Mouse (Mus musculus) T-helper 1 cell (primary cell): ENCODE measurements around the gene Gfpt1.
"Not testable (repeated sequence)": the region's sequence is repeated elsewhere in the genome, so short reads cannot be mapped to it uniquely, and the experiment has no call there.

Source experiments
- in situ Hi-C: fragments of 300-600 bp; cut with MboI, MseI; formaldehyde crosslinking; loops from one replicate; pipeline ENCODE4 v1.15.1; 2025; ENCODE audit warnings: high pct_unique_total_duplicates

The Gfpt1 gene

GRCm38 (mm10) chr6:87041431-87041830 is 1.2 kb upstream of the Gfpt1 start:
- in situ Hi-C loops = no loop called here

DNA sequence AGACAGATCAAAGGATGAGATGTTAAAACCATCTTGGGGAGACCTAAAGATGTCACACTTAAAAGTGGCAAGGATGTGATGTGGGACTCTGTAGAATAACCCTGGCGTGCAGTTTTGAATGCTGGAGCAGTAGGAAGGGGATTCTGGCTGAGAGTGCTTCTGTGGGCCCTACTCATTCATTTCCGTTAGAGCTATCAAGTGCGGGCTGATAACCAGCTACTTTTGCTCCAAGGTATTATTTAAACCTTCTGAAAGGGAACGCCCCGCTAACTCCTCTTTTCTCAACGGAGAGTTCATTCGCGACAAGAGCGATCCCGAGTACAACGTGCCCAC is 676 bp upstream of the Gfpt1 start:
- in situ Hi-C loops = no loop called here

- in situ Hi-C loops = no loop called here
Observed at GRCm38 (mm10) chr6:87043131-87043516, 478 bp downstream of the Gfpt1 start.

GRCm38 (mm10) chr6:87044895-87045294 is 2.2 kb downstream of the Gfpt1 start:
- in situ Hi-C loops = no loop called here

DNA sequence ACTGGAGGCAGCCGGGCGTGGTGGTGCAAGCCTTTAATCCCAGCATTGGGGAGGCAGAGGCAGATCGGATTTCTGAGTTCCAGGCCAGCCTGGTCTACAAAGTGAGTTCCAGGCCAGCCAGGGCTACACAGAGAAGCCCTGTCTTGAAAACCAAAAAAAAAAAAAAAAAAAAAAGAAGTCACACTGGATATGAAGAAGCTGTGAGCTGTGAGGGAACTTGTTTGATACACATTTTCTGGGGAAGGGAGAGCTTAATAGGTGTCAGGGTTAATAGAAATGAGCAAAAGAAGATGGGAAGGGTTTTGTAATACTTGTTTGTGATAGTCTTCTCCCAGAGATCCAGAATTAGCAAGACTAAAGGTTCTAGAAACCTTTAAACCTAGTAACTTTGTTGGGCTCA is 2.9 kb downstream of the Gfpt1 start:
- in situ Hi-C loops = no loop called here

DNA sequence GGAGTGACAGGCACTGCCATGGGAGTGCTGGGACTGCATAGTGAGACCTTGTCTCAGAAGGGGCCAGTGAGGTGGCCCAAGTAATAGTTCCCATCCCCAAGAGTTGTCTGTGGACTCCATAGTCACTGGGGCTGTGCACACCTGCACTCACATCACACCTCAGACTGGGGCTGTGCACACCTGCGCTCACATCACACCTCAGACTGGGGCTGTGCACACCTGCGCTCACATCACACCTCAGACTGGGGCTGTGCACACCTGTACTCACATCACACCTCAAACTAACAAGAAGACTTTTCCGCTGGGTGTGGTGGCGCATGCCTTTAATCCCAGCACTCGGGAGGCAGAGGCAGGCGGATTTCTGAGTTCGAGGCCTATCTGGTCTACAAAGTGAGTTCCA is 6.1 kb downstream of the Gfpt1 start:
- in situ Hi-C loops = not testable (repeated sequence)

DNA sequence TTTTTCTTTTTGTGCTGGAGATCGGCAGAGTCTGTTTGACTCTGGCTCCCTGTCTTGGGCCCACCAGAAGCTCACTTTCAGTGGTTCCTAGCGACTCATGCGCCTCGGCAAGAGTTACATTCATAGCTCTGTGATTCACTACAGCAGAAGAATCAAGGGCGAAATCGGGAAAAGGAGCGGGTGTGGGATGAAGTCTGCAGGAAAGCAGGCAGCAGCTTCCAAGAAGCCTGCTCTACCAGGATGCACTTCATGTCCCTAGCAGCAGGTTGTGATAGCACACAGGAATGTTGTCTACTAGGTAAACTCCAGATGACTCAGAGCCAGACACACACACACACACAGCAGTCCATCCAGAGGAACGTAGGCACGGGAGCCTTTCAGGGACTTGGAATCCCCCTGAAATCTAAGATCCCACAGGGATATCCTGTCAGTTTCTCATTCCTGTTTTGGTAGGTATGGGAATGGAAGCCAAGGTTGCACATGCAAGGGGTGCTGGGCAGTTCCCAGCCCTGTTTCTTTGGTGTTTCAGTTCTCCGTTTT is 9.3 kb downstream of the Gfpt1 start:
- in situ Hi-C loops = no loop called here

GRCm38 (mm10) chr6:87054193-87054592 is 11.5 kb downstream of the Gfpt1 start:
- in situ Hi-C loops = no loop called here

DNA sequence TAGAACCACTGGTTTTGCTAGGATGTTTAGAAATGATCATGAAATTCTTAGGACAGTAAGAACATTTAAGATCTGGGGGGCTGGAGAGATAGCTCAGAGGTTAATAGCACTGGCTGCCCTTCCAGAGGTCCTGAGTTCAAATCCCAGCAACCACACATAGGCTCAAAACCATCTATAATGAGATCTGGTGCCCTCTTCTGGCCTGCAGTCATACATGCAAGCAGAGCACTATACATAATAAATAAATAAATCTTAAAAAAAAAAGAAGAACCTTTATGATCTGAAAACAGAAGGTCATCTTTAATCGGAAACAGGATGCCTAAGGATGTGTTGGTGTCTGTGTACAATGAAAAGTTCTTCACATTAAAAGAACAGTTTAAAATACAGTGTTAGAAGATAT is 17.1 kb downstream of the Gfpt1 start:
- in situ Hi-C loops = no loop called here

GRCm38 (mm10) chr6:87063586-87063985 is 20.9 kb downstream of the Gfpt1 start:
- in situ Hi-C loops = no loop called here

- in situ Hi-C loops = no loop called here
Observed at GRCm38 (mm10) chr6:87068209-87068608, 25.6 kb downstream of the Gfpt1 start.

- in situ Hi-C loops = no loop called here
Observed at GRCm38 (mm10) chr6:87069195-87069900, 26.7 kb downstream of the Gfpt1 start.

- in situ Hi-C loops = no loop called here
Observed at GRCm38 (mm10) chr6:87070641-87071040, 28.0 kb downstream of the Gfpt1 start.

- in situ Hi-C loops = no loop called here
Observed at GRCm38 (mm10) chr6:87072759-87073158, 30.1 kb downstream of the Gfpt1 start.

DNA sequence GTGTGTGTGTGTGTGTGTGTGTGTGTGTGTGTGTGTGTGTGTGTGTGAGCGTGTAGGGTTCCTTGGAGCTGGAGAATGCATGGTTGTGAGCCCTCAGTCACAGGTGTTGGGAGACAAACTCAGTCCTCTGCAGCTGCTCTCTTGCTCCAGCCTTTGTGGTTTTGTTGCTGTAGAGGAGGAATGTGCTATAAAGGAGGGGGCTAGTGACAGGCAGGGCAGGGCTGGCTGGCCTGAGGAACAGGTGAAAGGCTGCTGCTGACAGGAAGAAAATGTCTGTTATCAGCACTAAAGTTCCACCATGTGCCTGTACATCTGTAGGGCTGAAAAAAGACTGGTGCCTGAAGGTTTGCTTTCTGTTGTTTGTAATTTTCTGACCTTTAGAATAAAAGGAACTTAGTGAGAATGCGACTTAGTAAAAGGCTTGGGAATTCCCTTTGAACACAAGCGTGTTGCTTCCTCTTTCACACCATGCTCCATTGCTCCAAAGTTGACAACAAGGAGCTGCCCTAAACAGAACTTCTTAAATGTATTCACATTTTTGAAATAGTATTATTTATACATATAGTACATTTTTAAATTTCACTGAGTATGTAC is 32.5 kb downstream of the Gfpt1 start:
- in situ Hi-C loops = no loop called here

DNA sequence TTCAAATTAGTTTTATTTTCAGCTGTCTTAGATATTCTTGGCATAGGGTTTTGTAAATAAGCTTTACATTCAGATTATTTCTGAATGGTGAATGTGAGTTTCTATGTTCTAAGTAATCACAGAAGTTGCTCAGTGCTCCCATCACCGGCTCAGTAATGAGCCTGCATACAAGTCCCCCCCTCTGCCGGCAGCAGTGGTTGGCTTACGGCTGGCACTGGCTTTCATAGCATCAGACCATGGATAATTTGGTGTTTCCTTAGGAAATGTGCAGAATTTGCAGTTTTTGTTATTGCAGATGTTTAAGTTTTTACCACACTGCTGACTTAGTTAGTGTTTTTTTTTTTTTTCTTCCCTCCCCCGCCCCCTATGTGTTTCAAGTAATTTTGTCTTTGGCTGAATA is 36.8 kb downstream of the Gfpt1 start:
- in situ Hi-C loops = no loop called here

DNA sequence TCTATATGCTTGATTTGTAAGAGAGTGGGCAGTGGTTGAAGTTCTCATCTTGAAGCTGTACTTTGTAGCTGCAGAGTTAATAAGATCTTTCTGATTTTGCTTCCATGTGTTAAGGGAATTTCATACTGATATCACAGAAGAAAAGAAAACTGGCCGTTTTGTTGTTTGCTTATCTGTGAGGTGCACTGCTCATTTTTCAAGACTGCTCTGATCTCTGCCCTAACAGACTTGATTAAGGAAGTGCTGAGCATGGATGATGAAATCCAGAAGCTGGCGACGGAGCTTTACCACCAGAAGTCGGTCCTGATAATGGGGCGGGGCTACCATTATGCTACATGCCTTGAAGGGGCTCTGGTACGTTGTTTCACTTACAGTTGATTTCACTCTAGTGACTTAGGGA is 42.4 kb downstream of the Gfpt1 start:
- in situ Hi-C loops = no loop called here

DNA sequence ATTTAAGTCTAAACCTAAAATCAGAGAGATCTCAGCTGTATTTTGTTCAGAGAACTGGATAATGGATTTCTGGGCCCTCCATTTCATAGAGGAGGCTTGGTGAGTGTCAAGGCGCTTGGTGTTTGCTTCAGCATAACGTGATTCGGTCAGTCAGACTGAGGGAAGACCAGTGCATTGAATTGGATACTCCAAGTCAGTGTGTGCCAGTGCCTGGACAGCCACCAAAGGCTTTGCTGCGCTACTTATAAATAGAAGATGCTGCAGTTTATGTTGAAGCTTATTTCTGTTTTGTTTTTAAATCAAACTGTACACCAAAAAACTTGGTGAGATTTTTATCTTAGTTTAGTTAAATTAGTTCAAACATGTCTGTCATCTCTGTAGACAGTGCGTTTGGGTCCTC is 45.7 kb downstream of the Gfpt1 start:
- in situ Hi-C loops = no loop called here

- in situ Hi-C loops = no loop called here
Observed at GRCm38 (mm10) chr6:87090877-87091276, 48.2 kb downstream of the Gfpt1 start.

- in situ Hi-C loops = no loop called here
Observed at GRCm38 (mm10) chr6:87092476-87092875, 49.8 kb downstream of the Gfpt1 start.

GRCm38 (mm10) chr6:87093631-87094030 is 51.0 kb downstream of the Gfpt1 start:
- in situ Hi-C loops = not testable (repeated sequence)

GRCm38 (mm10) chr6:87099261-87099660 is 56.6 kb downstream of the Gfpt1 start:
- in situ Hi-C loops = no loop called here

GRCm38 (mm10) chr6:87099671-87100296 is 57.1 kb downstream of the Gfpt1 start:
- in situ Hi-C loops = loop anchor here (5.0 kb wide), 1 partner anchor 228 kb away; no protein-coding TSS in a partner anchor
